Mouse (Mus musculus) c-Kit-positive CD71-positive TER-119-negative erythroid progenitor cells, embryonic 14.5 days (primary cell): ENCODE measurements around the gene Cct4.

Experiments
- DNase-seq: peaks from one replicate; pipeline ENCODE4 v3.0.0-alpha.2; 2013; ENCODE audit warnings: low read depth

Gene Cct4

GRCm38 (mm10) chr11:23029399-23029798 is 39.1 kb downstream of the Cct4 start:
- DNase-seq: no peak

- DNase-seq: no peak
Measured at GRCm38 (mm10) chr11:23047252-23047651, 56.9 kb downstream of the Cct4 start.

GRCm38 (mm10) chr11:23047663-23048582 is 57.6 kb downstream of the Cct4 start:
- no peak for DNase-seq

GRCm38 (mm10) chr11:23049642-23050041 is 59.3 kb downstream of the Cct4 start:
- DNase-seq: no peak

GRCm38 (mm10) chr11:23052353-23052752 is 62.0 kb downstream of the Cct4 start:
- DNase-seq: no peak
